Mouse (Mus musculus) liver, postnatal 0 days (tissue): ENCODE data around the gene Dach1. TPM values are rescaled to one million over a fixed set of nuclear protein-coding genes. Genes with fewer than 3 reads are reported as not detected.

ENCODE experiments used
- ATAC-seq: fragments of 200-750 bp; cut with Nextera tagmentation; 2 replicates; pipeline ENCODE4 v1.8.0; 2017; ENCODE audit warnings: mild to moderate bottlenecking, moderate library complexity
- DNase-seq: peaks from one replicate; pipeline ENCODE4 v3.0.0-alpha.2; 2016
- H3K27ac ChIP-seq: fragments of 300-500 bp; sonication (generic); 2 replicates; pipeline ENCODE4 v1.5.1; 2014; ENCODE audit warnings: antibody characterized with exemption, moderate library complexity, mild to moderate bottlenecking, low read depth
- H3K27me3 ChIP-seq: fragments of 300-500 bp; sonication (generic); 2 replicates; pipeline ENCODE4 v1.6.1; 2014; ENCODE audit warnings: low read length, control low read depth, mixed read lengths; ENCODE audit not compliant: insufficient read depth
- H3K36me3 ChIP-seq: fragments of 300-500 bp; sonication (generic); replicated peaks from 2 replicates; pipeline ENCODE4 v1.6.1; 2014; ENCODE audit warnings: mild to moderate bottlenecking, control low read depth, low read length, moderate library complexity, mixed read lengths; ENCODE audit not compliant: insufficient read depth
- H3K4me1 ChIP-seq: fragments of 300-500 bp; sonication (generic); 2 replicates; pipeline ENCODE4 v1.6.1; 2014; ENCODE audit warnings: antibody characterized with exemption, mild to moderate bottlenecking, control low read depth; ENCODE audit not compliant: insufficient read depth
- H3K4me2 ChIP-seq: fragments of 300-500 bp; sonication (generic); 2 replicates; pipeline ENCODE4 v1.6.1; 2014; ENCODE audit warnings: low read depth, mild to moderate bottlenecking, low read length, moderate library complexity, mixed read lengths
- H3K4me3 ChIP-seq: fragments of 300-500 bp; sonication (generic); 2 replicates; pipeline ENCODE4 v1.5.1; 2014; ENCODE audit warnings: low read depth, low read length
- H3K9ac ChIP-seq: fragments of 300-500 bp; sonication (generic); replicated peaks from 2 replicates; pipeline ENCODE4 v1.6.1; 2014; ENCODE audit warnings: mild to moderate bottlenecking, moderate library complexity
- H3K9me3 ChIP-seq: fragments of 300-500 bp; sonication (generic); 2 replicates; pipeline ENCODE4 v1.6.1; 2016; ENCODE audit warnings: mild to moderate bottlenecking, control low read depth, low read length, mixed read lengths
- CTCF ChIP-seq: sonication (generic); IDR thresholded peaks from 2 replicates; pipeline ENCODE4 v1.5.1; 2016; ENCODE audit warnings: antibody characterized with exemption, low read depth
- EP300 ChIP-seq: IDR thresholded peaks from 2 replicates; pipeline ENCODE4 v1.6.1; 2016; ENCODE audit warnings: antibody characterized with exemption, low read depth, mild to moderate bottlenecking
- WGBS: fragments of 180-500 bp; shearing (Covaris S2); extraction: QIAGEN DNeasy Blood & Tissue Kit; methylation state at CpG from one replicate; pipeline ENCODE4 v1.1.7; 2014; ENCODE audit not compliant: insufficient replicate concordance; 5-methylcytosine and 5-hydroxymethylcytosine counted together
- polyA plus RNA-seq: library from polyadenylated mRNA; unstranded; fragments of >200 nt; fragmentation: Nextera tagmentation; extraction: Ambion mirVana; gene quantifications from 2 replicates; pipeline ENCODE4 v1.2.1, GENCODE M21; 2015

Gene Dach1
- polyA plus RNA-seq, 1 experiment from 2014 or later = 0.39 TPM

DNA sequence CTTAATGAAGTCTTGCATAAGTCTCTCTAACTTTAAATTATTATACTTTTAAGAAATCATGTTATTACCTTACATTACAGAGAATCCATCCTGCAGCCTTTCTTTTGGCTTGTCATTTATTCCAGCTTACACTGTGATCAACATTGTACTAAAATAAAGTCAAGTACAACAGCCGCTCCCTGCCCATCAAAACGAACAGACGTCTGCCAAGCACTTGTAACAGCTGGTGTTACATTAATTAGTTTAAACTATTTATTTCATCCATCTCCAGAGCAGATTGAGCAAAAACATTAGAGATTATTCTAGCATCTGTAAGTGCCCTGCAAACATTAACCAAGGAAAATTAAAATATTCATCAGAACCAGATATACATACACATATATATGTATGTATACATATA lies 311.2 kb downstream of the Dach1 start:
- Histone ChIP-seq H3K9ac (no peak overlapping the region), H3K27ac (no peak overlapping the region), H3K4me2 (no peak overlapping the region), H3K4me1 (no peaks in the 10 kb centered on the region), H3K9me3 (no peaks in the 10 kb centered on the region), H3K4me3 (no peak overlapping the region), H3K36me3 (no peaks in the 10 kb centered on the region), H3K27me3 (no peaks in the 10 kb centered on the region)
- no peak for TF ChIP-seq CTCF
- ATAC-seq (no peak), DNase-seq (no peak)
- WGBS = 72% methylated on average over 3 of the region's 3 CpGs

DNA sequence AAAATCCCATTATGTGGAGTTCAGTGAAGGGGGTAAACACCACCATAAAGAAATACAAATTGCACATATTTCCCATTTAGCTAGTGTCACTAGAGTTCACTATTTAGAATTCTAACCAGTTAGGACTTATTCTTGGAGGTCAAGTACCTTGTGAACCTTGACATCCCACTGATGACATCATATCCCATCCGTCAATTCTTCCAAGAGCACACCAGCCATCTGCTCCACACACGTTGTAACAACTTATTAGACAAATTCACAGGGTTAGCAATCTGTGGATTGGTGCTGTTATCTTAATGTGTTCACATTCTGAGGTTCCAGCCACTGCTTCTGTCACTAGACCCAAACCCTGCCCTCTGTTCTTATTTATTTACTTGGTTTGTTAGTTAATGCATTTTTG lies 312.3 kb downstream of the Dach1 start:
- ATAC-seq = no peak
- Histone ChIP-seq H3K4me1 (no peaks in the 10 kb centered on the region), H3K36me3 (no peaks in the 10 kb centered on the region), H3K9ac (no peak overlapping the region), H3K4me2 (no peak overlapping the region), H3K4me3 (no peak overlapping the region), H3K9me3 (no peaks in the 10 kb centered on the region), H3K27me3 (no peaks in the 10 kb centered on the region), H3K27ac (no peak overlapping the region)
- DNase-seq = no peak
- 65% methylated on average over 2 of the region's 2 CpGs for WGBS
- TF ChIP-seq EP300 (no peak), CTCF (no peak)

DNA sequence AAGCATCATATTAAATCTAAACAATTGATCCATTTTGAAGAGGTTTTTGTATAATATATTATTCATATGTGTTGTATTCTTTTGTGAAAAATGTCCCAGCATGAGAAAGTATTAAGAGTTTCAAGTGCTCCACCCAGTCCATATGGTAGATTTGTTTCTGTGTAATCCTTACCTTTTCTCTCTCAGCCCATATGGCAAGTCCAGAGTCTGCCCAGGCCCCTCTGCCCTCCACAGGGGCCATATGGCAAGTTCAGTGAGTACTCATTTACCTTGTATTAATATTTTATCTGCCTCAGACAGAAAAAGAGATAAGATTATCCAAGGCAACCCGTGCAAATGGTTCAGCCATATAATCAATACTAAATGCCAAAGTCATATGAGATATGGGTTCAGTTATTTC lies 314.2 kb downstream of the Dach1 start:
- H3K4me2 ChIP-seq = no peak overlapping the region
- 66% methylated on average over 1 of the region's 1 CpGs for WGBS
- TF ChIP-seq EP300 (no peak), CTCF (no peak)
- H3K9ac ChIP-seq = no peak overlapping the region
- ATAC-seq = no peak
- H3K4me3 ChIP-seq = no peak overlapping the region
- DNase-seq = no peak
- no peaks in the 10 kb centered on the region for H3K36me3 ChIP-seq
- no peaks in the 10 kb centered on the region for H3K27me3 ChIP-seq
- H3K4me1 ChIP-seq = no peaks in the 10 kb centered on the region
- H3K27ac ChIP-seq = no peak overlapping the region
- no peaks in the 10 kb centered on the region for H3K9me3 ChIP-seq

DNA sequence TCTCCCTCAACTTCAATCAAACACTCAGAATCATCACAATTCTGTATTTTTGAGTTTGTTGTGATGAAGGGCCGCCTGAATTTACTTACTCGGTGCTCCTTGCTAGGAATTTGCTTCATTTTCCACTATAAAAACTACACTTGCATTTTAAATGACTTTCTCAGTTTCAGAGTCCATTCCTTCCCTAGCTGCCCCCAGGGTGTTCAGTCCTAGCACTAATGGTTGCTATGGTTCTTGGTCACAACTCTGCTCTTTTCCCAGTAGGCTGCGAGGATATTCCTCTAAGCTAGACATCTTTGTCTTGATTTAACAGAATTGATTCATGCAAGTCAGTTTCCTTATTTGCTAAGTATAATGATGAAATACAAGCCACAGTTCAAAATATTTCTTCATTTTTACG lies 319.1 kb downstream of the Dach1 start:
- no peaks in the 10 kb centered on the region for H3K36me3 ChIP-seq
- H3K4me2 ChIP-seq = no peak overlapping the region
- DNase-seq (no peak), ATAC-seq (no peak)
- no peaks in the 10 kb centered on the region for H3K4me1 ChIP-seq
- H3K4me3 ChIP-seq = no peak overlapping the region
- no peak overlapping the region for H3K9ac ChIP-seq
- no peaks in the 10 kb centered on the region for H3K9me3 ChIP-seq
- H3K27ac ChIP-seq = no peak overlapping the region
- 73% methylated on average over 4 of the region's 4 CpGs for WGBS
- TF ChIP-seq CTCF (no peak), EP300 (no peak)
- H3K27me3 ChIP-seq = no peaks in the 10 kb centered on the region

DNA sequence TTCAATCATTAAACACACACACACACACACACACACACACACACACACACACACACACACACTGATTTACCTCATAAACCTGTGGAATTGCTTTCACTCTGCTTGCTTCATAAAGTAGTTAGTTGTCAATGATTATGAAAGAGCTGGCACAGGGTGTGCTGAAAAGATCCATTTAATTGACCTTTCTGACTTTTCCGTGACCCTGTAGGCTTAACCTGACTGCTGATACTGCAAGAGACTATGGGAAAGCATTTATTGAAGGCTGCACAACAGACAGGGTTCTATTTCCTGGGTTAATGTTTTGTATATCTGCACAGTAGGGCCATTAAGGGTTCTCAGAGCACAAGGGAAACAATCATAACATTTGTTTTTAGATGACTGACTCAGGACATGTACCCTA lies 321.9 kb downstream of the Dach1 start:
- H3K27me3 ChIP-seq = no peaks in the 10 kb centered on the region
- no peaks in the 10 kb centered on the region for H3K36me3 ChIP-seq
- no peak overlapping the region for H3K4me2 ChIP-seq
- DNase-seq (peak; percentile 18), ATAC-seq (peak; percentile 91)
- 72% methylated on average over 1 of the region's 1 CpGs for WGBS
- no peak for TF ChIP-seq CTCF
- no peak for TF ChIP-seq EP300
- no peak overlapping the region for H3K27ac ChIP-seq
- no peak overlapping the region for H3K9ac ChIP-seq
- no peaks in the 10 kb centered on the region for H3K9me3 ChIP-seq
- no peak overlapping the region for H3K4me3 ChIP-seq
- no peaks in the 10 kb centered on the region for H3K4me1 ChIP-seq

DNA sequence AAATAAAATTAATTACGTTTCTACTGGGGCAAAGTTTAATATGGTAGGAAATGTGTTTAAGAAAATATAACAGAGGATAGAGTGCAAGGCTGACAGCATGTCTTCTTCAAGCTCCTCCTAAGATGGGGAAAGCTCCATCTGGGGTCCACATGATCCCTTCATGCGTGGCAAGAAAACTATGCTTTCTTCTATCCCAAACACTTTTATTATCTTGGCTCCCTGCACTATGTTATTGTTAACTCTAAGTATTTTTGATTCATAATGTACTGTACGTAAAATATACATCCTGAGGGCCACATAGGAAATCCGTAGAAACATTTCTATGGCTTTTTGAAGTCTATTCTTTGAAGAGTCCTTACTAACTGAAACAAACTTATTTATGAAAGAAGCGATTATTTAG lies 330.3 kb downstream of the Dach1 start:
- H3K9ac ChIP-seq = no peak overlapping the region
- 78% methylated on average over 5 of the region's 5 CpGs for WGBS
- no peak overlapping the region for H3K4me2 ChIP-seq
- H3K4me1 ChIP-seq = no peaks in the 10 kb centered on the region
- H3K4me3 ChIP-seq = no peak overlapping the region
- H3K9me3 ChIP-seq = no peaks in the 10 kb centered on the region
- TF ChIP-seq CTCF (no peak), EP300 (no peak)
- DNase-seq (no peak), ATAC-seq (no peak)
- H3K36me3 ChIP-seq = no peaks in the 10 kb centered on the region
- no peaks in the 10 kb centered on the region for H3K27me3 ChIP-seq
- H3K27ac ChIP-seq = no peak overlapping the region

DNA sequence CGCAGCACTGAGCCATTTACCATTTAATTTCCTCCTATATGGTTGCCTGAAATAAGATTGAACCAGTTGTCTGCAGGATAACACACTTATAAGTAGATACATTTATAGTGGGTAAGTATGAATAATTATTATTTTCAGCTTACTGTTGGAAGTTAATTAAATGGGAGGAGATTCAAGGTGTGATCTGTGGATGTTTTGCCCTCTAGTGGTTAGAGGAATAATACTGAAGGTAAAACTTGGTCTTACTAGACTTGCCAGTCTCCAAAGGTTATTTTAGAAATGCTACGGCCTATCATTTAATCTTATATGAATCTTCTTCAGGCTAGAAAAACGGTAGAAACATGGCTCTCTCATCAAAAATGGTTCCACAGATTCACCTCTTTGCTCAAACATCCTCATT lies 339.7 kb downstream of the Dach1 start:
- Histone ChIP-seq H3K27me3 (no peaks in the 10 kb centered on the region), H3K9me3 (no peaks in the 10 kb centered on the region), H3K4me2 (no peak overlapping the region), H3K4me1 (no peaks in the 10 kb centered on the region), H3K27ac (no peak overlapping the region), H3K36me3 (no peaks in the 10 kb centered on the region), H3K9ac (no peak overlapping the region), H3K4me3 (no peak overlapping the region)
- DNase-seq (no peak), ATAC-seq (no peak)
- TF ChIP-seq CTCF = no peak
- TF ChIP-seq EP300 = no peak
- WGBS = 71% methylated on average over 3 of the region's 3 CpGs
